Mouse (Mus musculus): Measurements from ENCODE around the gene Ftcd. TPM values are rescaled to one million over a fixed set of nuclear protein-coding genes. Genes with fewer than 3 reads are reported as not detected.

Gene Ftcd
- polyA plus RNA-seq, 1 experiment, result not detected

- H3K4me1 ChIP-seq (ENCODE audit: control insufficient read depth), result no peaks in the 10 kb centered on the region
- H3K4me3 ChIP-seq (replicated peaks), result no peak overlapping the region
- no peak for TF ChIP-seq GATA1 (IDR thresholded peaks at IDR 0.05; ENCODE audit: low read length)
- no peaks in the 10 kb centered on the region for H3K36me3 ChIP-seq (ENCODE audit: control insufficient read depth)
- H3K27me3 ChIP-seq (ENCODE audit: control insufficient read depth), result no peaks in the 10 kb centered on the region
- H3K9me3 ChIP-seq (ENCODE audit: control insufficient read depth, low read length), result no peaks in the 10 kb centered on the region
Observed at GRCm38 (mm10) chr10:76627714-76628113, 52.3 kb downstream of the Ftcd start.

- Histone ChIP-seq H3K4me3 (replicated peaks) (no peak overlapping the region), H3K27me3 (ENCODE audit: control insufficient read depth) (no peaks in the 10 kb centered on the region), H3K4me1 (ENCODE audit: control insufficient read depth) (no peaks in the 10 kb centered on the region), H3K9me3 (ENCODE audit: control insufficient read depth, low read length) (no peaks in the 10 kb centered on the region), H3K36me3 (ENCODE audit: control insufficient read depth) (no peaks in the 10 kb centered on the region)
- TF ChIP-seq GATA1 (IDR thresholded peaks at IDR 0.05; ENCODE audit: low read length) (no peak), TAL1 (IDR thresholded peaks at IDR 0.05; ENCODE audit: low read length) (no peak)
Observed at GRCm38 (mm10) chr10:76630657-76631056, 55.2 kb downstream of the Ftcd start.

GRCm38 (mm10) chr10:76632630-76633029 lies 57.2 kb downstream of the Ftcd start:
- Histone ChIP-seq H3K4me1 (ENCODE audit: control insufficient read depth) (no peaks in the 10 kb centered on the region), H3K36me3 (ENCODE audit: control insufficient read depth) (no peaks in the 10 kb centered on the region), H3K27me3 (ENCODE audit: control insufficient read depth) (no peaks in the 10 kb centered on the region), H3K4me3 (replicated peaks) (no peak overlapping the region), H3K9me3 (ENCODE audit: control insufficient read depth, low read length) (no peaks in the 10 kb centered on the region)
- TF ChIP-seq GATA1 (IDR thresholded peaks at IDR 0.05; ENCODE audit: low read length), result no peak
- no peak for TF ChIP-seq TAL1 (IDR thresholded peaks at IDR 0.05; ENCODE audit: low read length)

- TF ChIP-seq GATA1 (IDR thresholded peaks at IDR 0.05; ENCODE audit: low read length) (no peak), TAL1 (IDR thresholded peaks at IDR 0.05; ENCODE audit: low read length) (no peak)
- no peaks in the 10 kb centered on the region for H3K9me3 ChIP-seq (ENCODE audit: control insufficient read depth, low read length)
- no peaks in the 10 kb centered on the region for H3K4me1 ChIP-seq (ENCODE audit: control insufficient read depth)
- H3K36me3 ChIP-seq (ENCODE audit: control insufficient read depth), result no peaks in the 10 kb centered on the region
- no peak overlapping the region for H3K4me3 ChIP-seq (replicated peaks)
- H3K27me3 ChIP-seq (ENCODE audit: control insufficient read depth), result no peaks in the 10 kb centered on the region
Observed at GRCm38 (mm10) chr10:76634094-76634571, 58.7 kb downstream of the Ftcd start.

- Histone ChIP-seq H3K36me3 (ENCODE audit: control insufficient read depth) (no peaks in the 10 kb centered on the region), H3K9me3 (ENCODE audit: control insufficient read depth, low read length) (no peaks in the 10 kb centered on the region), H3K4me1 (ENCODE audit: control insufficient read depth) (no peaks in the 10 kb centered on the region), H3K27me3 (ENCODE audit: control insufficient read depth) (no peaks in the 10 kb centered on the region), H3K4me3 (replicated peaks) (no peak overlapping the region)
- TF ChIP-seq GATA1 (IDR thresholded peaks at IDR 0.05; ENCODE audit: low read length), result no peak
- TF ChIP-seq TAL1 (IDR thresholded peaks at IDR 0.05; ENCODE audit: low read length), result no peak
Observed at GRCm38 (mm10) chr10:76634584-76634983, 59.1 kb downstream of the Ftcd start.

- H3K27me3 ChIP-seq (ENCODE audit: control insufficient read depth), result no peaks in the 10 kb centered on the region
- no peaks in the 10 kb centered on the region for H3K4me1 ChIP-seq (ENCODE audit: control insufficient read depth)
- no peaks in the 10 kb centered on the region for H3K9me3 ChIP-seq (ENCODE audit: control insufficient read depth, low read length)
- no peaks in the 10 kb centered on the region for H3K36me3 ChIP-seq (ENCODE audit: control insufficient read depth)
- H3K4me3 ChIP-seq (replicated peaks), result no peak overlapping the region
- TF ChIP-seq GATA1 (IDR thresholded peaks at IDR 0.05; ENCODE audit: low read length) (no peak), TAL1 (IDR thresholded peaks at IDR 0.05; ENCODE audit: low read length) (no peak)
Observed at GRCm38 (mm10) chr10:76636026-76636425, 60.6 kb downstream of the Ftcd start.

- Histone ChIP-seq H3K27me3 (ENCODE audit: control insufficient read depth) (no peaks in the 10 kb centered on the region), H3K4me1 (ENCODE audit: control insufficient read depth) (no peaks in the 10 kb centered on the region), H3K9me3 (ENCODE audit: control insufficient read depth, low read length) (no peaks in the 10 kb centered on the region), H3K4me3 (replicated peaks) (no peak overlapping the region), H3K36me3 (ENCODE audit: control insufficient read depth) (no peaks in the 10 kb centered on the region)
- TF ChIP-seq TAL1 (IDR thresholded peaks at IDR 0.05; ENCODE audit: low read length), result no peak
- TF ChIP-seq GATA1 (IDR thresholded peaks at IDR 0.05; ENCODE audit: low read length), result no peak
Observed at GRCm38 (mm10) chr10:76636601-76637000, 61.2 kb downstream of the Ftcd start.

Other genes starting within 250 kb of the Ftcd start
- gene Dip2a, start 230.4 kb upstream of the Ftcd start, polyA plus RNA-seq (2012), result 0.02 and 0.03 TPM in 2 replicates
- gene AC141477.1, start 135.2 kb upstream of the Ftcd start, polyA plus RNA-seq (2012), result not detected in 2 replicates
- gene Pcnt, start 132.9 kb upstream of the Ftcd start, polyA plus RNA-seq (2012), result 8.5 and 11.9 TPM in 2 replicates
- not detected in 2 replicates for gene 2610028H24Rik, start 126.6 kb upstream of the Ftcd start, polyA plus RNA-seq (2012)
- gene Mcm3ap, start 106.7 kb upstream of the Ftcd start, polyA plus RNA-seq (2012), result 2.7 and 3.0 TPM in 2 replicates
- 0.11 and 0.14 TPM in 2 replicates for gene Ybey, start 106.5 kb upstream of the Ftcd start, polyA plus RNA-seq (2012)
- 0.16 and 0.21 TPM in 2 replicates for gene Lss, start 44.1 kb upstream of the Ftcd start, polyA plus RNA-seq (2012)
- gene Spatc1l, start 13.4 kb upstream of the Ftcd start, polyA plus RNA-seq (2012), result not detected in 2 replicates
- not detected in 2 replicates for gene Col6a2, start 48.0 kb downstream of the Ftcd start, polyA plus RNA-seq (2012)
- not detected in 2 replicates for gene Col6a1, start 150.5 kb downstream of the Ftcd start, polyA plus RNA-seq (2012)

All from erythroblast, embryonic 14.5 days (primary cell).